Mouse (Mus musculus) yolk sac, embryonic 10.5 days (tissue): ENCODE data around the gene Pptc7.

Source experiments
- DNase-seq: peaks from one replicate; pipeline ENCODE4 v3.0.0-alpha.2; 2017; ENCODE audit warnings: low spot score

Pptc7 gene

GRCm38 (mm10) chr5:122330269-122330668, 46.1 kb downstream of the Pptc7 start:
- no peak for DNase-seq

GRCm38 (mm10) chr5:122334682-122335081, 50.5 kb downstream of the Pptc7 start:
- no peak for DNase-seq

GRCm38 (mm10) chr5:122336554-122337294, 52.6 kb downstream of the Pptc7 start:
- no peak for DNase-seq

GRCm38 (mm10) chr5:122342874-122343273, 58.7 kb downstream of the Pptc7 start:
- no peak for DNase-seq

- no peak for DNase-seq
These were observed 59.6 kb downstream of the Pptc7 start for GRCm38 (mm10) chr5:122343768-122344167.

- DNase-seq: peak; percentile 66
These were observed 60.1 kb downstream of the Pptc7 start for GRCm38 (mm10) chr5:122344260-122344659.

GRCm38 (mm10) chr5:122345777-122346176, 61.6 kb downstream of the Pptc7 start:
- DNase-seq: no peak

- DNase-seq: peak; percentile 98
These were observed 69.8 kb downstream of the Pptc7 start, which contains the start of the genes Rad9b and Vps29 for GRCm38 (mm10) chr5:122353807-122354491. Gene Rad9b (minus strand): TSS chr5:122354233. Gene Vps29 (plus strand): TSS chr5:122354369.

GRCm38 (mm10) chr5:122354492-122355067, 70.4 kb downstream of the Pptc7 start:
- no peak for DNase-seq

GRCm38 (mm10) chr5:122371591-122372191, 87.5 kb downstream of the Pptc7 start, which contains the start of gene Gpn3:
Gene Gpn3 (plus strand): TSS chr5:122371876.
- DNase-seq: no peak

GRCm38 (mm10) chr5:122372192-122372769, 88.1 kb downstream of the Pptc7 start, which contains the start of gene Fam216a:
Gene Fam216a (minus strand): TSS chr5:122372364.
- DNase-seq: peak; percentile 100

- DNase-seq: no peak
These were observed 88.7 kb downstream of the Pptc7 start for GRCm38 (mm10) chr5:122372878-122373277.
